Mouse (Mus musculus) testis, adult 2 months (tissue): ENCODE results near the gene Pik3c2g.

Experiments
- CTCF ChIP-seq: fragments of 200-500 bp; IDR thresholded peaks from 2 replicates; pipeline ENCODE4 v1.5.1; 2012; ENCODE audit warnings: low read depth, mild to moderate bottlenecking, inconsistent platforms, low read length, moderate library complexity; ENCODE audit not compliant: control insufficient read depth, insufficient read depth, insufficient replicate concordance
- POLR2A ChIP-seq: fragments of 200-500 bp; IDR thresholded peaks from 2 replicates; pipeline ENCODE4 v1.6.1; 2012; ENCODE audit warnings: low read depth, mild to moderate bottlenecking, inconsistent platforms, low read length, moderate library complexity; ENCODE audit not compliant: control insufficient read depth

- TF ChIP-seq POLR2A (no peak), CTCF (no peak)
Measured at GRCm38 (mm10) chr6:139974668-139975067, 387.6 kb downstream of the Pik3c2g start.
